Mouse (Mus musculus) activated CD4-positive, CD25-positive, alpha-beta regulatory T cell, adult 4 months (primary cell): ENCODE data around the gene Heatr5a. TPM values are rescaled to one million over a fixed set of nuclear protein-coding genes. Genes with fewer than 3 reads are reported as not detected.

Experiments
- ATAC-seq: one replicate; pipeline ENCODE4 v1.8.0; 2017
- polyA plus RNA-seq, 2 experiments: library from polyadenylated mRNA; unstranded; fragments of 100-300 nt; shearing (Covaris generic); gene quantifications; one replicate each; pipeline ENCODE4 v1.2.1; 2017

The Heatr5a gene
- polyA plus RNA-seq, 2 experiments from 2014 or later, result 7.5 to 12.2 TPM

DNA sequence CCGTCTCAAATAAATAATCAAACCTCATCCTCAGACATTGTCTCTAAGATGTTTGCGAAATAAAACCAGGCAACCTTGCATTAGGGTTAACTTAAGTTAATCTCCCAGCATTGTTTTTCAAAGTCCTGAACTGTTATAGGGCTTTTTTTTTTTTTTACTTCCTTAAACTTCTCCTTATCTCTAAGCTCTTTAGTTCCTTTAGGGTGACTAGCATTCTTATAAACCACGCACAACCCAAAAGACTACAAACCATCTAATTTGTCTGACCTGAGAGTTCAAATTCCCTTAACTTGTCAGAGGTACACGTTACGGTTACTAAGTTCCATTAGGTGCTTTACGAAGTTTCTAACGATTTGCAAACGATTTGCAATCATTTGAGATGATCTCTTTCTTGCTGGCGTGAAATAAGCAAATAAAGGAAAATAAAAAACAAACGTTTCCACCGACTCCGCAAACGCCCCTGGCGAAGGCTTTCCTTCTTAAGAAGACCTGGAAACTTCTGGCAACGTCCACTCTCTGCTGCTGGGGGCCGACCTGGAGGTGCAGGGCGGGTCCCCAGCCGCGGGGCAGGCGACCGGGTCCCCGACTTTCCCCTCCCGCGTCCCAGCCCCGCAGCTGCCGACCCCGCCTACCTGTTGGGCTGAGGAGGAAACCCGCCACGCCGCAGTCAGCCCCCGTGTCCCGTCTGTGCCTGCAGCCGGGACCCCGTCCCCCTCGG lies 610 bp downstream of the Heatr5a start:
- ATAC-seq, result peak; percentile 27

DNA sequence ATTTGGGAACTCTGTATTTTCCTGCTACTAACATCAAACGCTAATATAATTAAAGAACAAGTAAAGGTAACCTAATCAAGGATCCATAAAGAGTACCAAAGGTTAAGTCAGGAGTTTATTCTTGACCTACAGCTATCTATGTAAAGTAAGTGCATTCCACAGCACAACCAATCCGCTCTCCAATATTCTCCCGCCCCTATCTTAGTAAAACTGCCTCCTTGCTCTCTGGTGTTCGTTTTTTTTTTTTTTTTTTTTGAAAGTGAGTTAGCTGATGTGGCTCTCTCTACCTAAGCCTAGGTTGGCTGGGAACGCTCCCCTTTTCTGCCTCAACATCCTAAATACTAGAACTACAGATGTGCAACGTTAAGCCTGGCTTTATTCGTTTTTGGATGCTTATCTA lies 1.2 kb downstream of the Heatr5a start:
- no peak for ATAC-seq

GRCm38 (mm10) chr12:51969092-51969491 lies 2.0 kb downstream of the Heatr5a start:
- no peak for ATAC-seq

GRCm38 (mm10) chr12:51967915-51968595 lies 3.1 kb downstream of the Heatr5a start:
- no peak for ATAC-seq

GRCm38 (mm10) chr12:51957626-51958025 lies 13.5 kb downstream of the Heatr5a start:
- no peak for ATAC-seq

- no peak for ATAC-seq
Observed at GRCm38 (mm10) chr12:51952309-51952708, 18.8 kb downstream of the Heatr5a start.

- ATAC-seq, result no peak
Observed at GRCm38 (mm10) chr12:51947498-51947945, 23.6 kb downstream of the Heatr5a start.

DNA sequence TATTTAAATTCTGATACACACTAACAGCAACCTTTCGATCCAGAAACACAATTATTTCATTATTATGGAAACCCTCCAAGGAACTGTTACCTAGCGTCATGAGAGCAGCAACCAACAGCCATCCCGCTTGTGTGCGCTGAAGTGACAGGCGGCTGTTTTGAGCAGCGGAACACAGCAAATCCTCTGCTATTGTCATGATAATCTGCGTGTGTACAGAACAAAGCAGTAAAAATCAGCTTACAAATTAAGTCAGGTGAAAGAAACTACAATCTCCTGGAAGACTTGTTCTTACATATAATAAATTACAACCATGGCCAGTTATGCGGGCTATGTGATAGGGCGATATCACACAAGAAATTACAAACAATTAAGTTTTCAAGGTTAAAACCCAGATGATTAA lies 25.8 kb downstream of the Heatr5a start:
- no peak for ATAC-seq

GRCm38 (mm10) chr12:51939848-51940247 lies 31.3 kb downstream of the Heatr5a start:
- no peak for ATAC-seq

GRCm38 (mm10) chr12:51937938-51938337 lies 33.2 kb downstream of the Heatr5a start:
- no peak for ATAC-seq

- peak; percentile 57 for ATAC-seq
Observed at GRCm38 (mm10) chr12:51929630-51930029, 41.5 kb downstream of the Heatr5a start.

DNA sequence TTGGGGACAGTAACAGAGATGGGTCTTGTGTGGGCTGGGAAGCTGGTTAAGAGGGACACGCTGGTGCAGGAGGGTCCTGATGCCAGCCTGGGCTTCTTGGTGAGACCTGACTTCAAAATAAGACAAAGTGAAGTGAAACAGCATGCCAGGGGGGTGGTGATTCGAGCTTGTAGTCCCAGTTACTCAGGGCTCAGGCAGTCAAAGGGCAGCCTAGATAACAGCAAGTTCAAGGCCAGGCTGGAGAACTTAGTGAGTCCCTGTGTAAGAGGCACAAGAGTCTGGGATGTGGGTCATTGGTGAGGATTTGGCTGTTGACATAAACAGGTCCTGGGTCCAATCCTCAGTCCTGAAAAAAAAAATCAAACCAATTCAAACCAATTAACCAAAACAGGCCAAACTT lies 53.9 kb downstream of the Heatr5a start:
- ATAC-seq, result no peak

GRCm38 (mm10) chr12:51914903-51915670 lies 56.0 kb downstream of the Heatr5a start:
- ATAC-seq, result no peak

GRCm38 (mm10) chr12:51909202-51909601 lies 61.9 kb downstream of the Heatr5a start:
- no peak for ATAC-seq

- ATAC-seq, result no peak
Observed at GRCm38 (mm10) chr12:51907543-51907942, 63.6 kb downstream of the Heatr5a start.

DNA sequence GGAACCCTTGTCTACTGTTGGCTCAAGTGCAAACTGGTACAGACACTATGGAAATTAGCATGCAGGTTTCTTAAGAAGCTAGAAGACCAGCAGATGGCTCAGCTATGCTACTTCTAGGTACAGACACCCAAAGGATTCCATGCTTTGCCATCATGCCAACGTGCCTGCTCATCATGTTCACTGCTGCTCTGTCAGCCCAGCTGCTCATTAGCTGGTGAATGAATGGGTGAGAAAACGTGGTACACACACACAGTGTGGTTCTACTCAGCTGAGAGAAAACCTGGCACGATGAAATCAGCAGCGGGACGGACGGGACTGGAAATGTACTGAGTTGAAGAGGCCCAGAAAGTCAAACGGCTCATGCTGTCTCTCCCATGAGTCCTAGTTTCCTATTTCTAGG lies 70.6 kb downstream of the Heatr5a start:
- ATAC-seq, result no peak

GRCm38 (mm10) chr12:51896901-51897300 lies 74.2 kb downstream of the Heatr5a start:
- no peak for ATAC-seq

DNA sequence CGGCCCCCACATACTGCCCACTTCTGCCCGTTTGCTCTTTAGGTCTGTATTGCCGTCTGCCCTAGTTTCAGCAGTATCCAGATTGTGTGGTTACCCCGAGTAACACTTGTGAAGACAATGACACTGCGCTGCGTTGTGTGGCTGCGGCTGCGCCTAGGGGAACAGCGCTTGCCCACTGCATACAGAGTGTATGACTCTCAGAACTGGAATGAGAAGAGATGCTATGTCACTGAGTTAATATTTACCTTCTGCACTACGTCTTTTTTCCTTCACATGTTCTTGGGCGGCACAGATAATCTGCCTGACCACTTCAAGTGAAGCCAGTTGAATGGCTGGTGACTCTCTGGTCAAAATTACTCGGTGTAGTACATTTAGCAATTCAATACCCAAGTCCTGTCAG lies 82.5 kb downstream of the Heatr5a start:
- no peak for ATAC-seq

DNA sequence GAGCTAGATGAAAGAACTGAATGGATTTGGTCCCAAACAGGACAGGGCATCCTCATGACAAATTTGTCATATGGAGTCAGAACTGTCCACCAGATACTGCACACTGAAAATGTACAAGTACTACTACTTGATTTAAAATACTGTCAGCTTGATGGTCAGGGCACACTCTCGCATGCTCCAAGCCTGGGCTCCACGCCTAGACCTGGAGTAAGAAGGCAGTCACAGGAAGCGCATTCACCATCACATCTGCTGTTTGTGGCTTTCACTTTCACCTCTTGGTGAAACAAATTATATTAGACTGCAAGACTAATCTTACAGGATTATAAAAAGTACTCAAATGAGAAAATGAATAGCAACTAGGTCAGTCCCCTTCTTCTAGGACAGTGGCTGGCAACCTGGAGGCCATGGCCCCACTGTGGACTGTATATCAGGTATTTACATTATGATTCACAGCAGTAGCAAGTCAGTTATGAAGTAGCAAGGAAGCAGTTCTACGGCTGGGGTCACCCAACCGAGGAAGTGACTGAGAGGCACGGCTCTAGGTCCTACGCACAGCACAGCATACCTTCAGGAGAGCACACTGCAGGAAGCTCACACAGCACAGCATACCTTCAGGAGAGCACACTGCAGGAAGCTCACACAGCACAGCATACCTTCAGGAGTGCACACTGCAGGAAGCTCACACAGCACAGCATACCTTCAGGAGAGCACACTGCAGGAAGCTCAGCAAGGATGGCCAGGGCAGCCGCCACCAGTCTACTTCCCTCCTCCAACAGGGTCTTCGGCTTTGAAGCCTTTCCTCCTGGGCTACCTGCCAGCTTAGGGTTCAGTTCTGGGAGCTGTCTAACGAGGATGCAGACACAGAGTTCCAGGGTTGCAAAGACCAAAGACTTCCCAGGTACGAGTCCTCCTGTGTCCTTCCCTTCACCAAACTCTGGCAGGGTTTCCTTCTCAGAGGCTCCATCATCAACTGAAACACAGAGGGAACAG lies 83.5 kb downstream of the Heatr5a start:
- peak; percentile 73 for ATAC-seq

- peak; percentile 76 for ATAC-seq
Observed at GRCm38 (mm10) chr12:51886369-51886768, 84.8 kb downstream of the Heatr5a start.

GRCm38 (mm10) chr12:51884801-51885200 lies 86.3 kb downstream of the Heatr5a start:
- ATAC-seq, result no peak

DNA sequence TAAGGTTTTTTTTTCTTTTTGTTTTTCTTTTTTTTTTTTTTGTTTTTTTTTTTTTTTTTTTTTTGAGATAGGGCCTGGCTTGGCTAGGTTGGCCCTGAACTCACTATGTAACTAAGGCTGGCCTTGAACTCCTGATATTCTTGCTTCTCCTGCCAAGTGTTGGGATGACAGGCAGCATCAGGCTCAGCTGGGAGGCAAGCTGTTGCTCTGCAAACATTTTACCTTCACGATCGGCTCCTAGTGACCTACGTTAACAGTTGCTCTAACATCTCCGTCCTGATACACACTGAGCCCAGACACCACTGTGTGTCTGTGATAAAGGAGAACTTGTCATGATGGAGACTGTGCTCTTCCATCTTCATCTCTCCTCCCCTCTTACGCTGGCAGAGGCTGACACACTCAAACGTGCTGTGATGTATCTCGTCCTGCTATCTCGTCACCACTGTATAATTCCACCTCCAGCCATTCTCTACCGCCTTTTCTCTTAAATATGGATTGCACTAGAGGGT lies 87.8 kb downstream of the Heatr5a start:
- no peak for ATAC-seq
